Mouse (Mus musculus) small intestine, adult 2 months (tissue): ENCODE measurements around the gene Mcu. TPM values are rescaled to one million over a fixed set of nuclear protein-coding genes. Genes with fewer than 3 reads are reported as not detected.

Experiments used
- H3K27ac ChIP-seq: fragments of 200-500 bp; 2 replicates; pipeline ENCODE4 v1.5.1; 2012; ENCODE audit warnings: low read depth, low read length, control low read depth, inconsistent platforms; ENCODE audit not compliant: insufficient read depth
- H3K27me3 ChIP-seq: fragments of 200-500 bp; 2 replicates; pipeline ENCODE4 v1.6.1; 2012; ENCODE audit warnings: mild to moderate bottlenecking, moderate library complexity, low read length, inconsistent platforms; ENCODE audit not compliant: control insufficient read depth, insufficient read depth
- H3K36me3 ChIP-seq: fragments of 200-500 bp; 2 replicates; pipeline ENCODE4 v1.6.1; 2012; ENCODE audit warnings: mild to moderate bottlenecking, low read length, control low read depth, inconsistent platforms; ENCODE audit not compliant: control insufficient read depth, insufficient read depth
- H3K4me1 ChIP-seq: fragments of 200-500 bp; 2 replicates; pipeline ENCODE4 v1.6.1; 2012; ENCODE audit warnings: low read length, inconsistent platforms, mixed read lengths; ENCODE audit not compliant: control insufficient read depth, insufficient read depth, insufficient read length
- H3K4me3 ChIP-seq: fragments of 200-500 bp; 2 replicates; pipeline ENCODE4 v1.5.1; 2012; ENCODE audit warnings: low read depth, mild to moderate bottlenecking, control low read depth, inconsistent platforms, low read length, moderate library complexity
- CTCF ChIP-seq: fragments of 200-500 bp; IDR thresholded peaks from 2 replicates; pipeline ENCODE4 v1.5.1; 2012; ENCODE audit warnings: low read depth, mild to moderate bottlenecking, control low read depth, inconsistent platforms, low read length, moderate library complexity, mixed read lengths; ENCODE audit not compliant: insufficient replicate concordance, insufficient read length; ENCODE audit errors: extremely low read depth
- POLR2A ChIP-seq: fragments of 200-500 bp; IDR thresholded peaks from 2 replicates; pipeline ENCODE4 v1.6.1; 2012; ENCODE audit warnings: low read depth, mild to moderate bottlenecking, control low read depth, inconsistent platforms, low read length, moderate library complexity
- WGBS: fragments of 180-500 bp; shearing (Covaris S2); methylation state at CpG from one replicate; pipeline ENCODE4 v1.1.7; 2018; 5-methylcytosine and 5-hydroxymethylcytosine counted together
- polyA plus RNA-seq: library from polyadenylated mRNA; depleted of rRNA; stranded (reverse); fragments of >200 nt; gene quantifications from 2 replicates; pipeline ENCODE4 v1.2.3, GENCODE M21; 2012; rRNA removed

Gene Mcu
- polyA plus RNA-seq = 38.0 and 87.5 TPM in 2 replicates

- peak; percentile 94 for TF ChIP-seq POLR2A
- no peak for TF ChIP-seq CTCF
- WGBS = under 1% methylated on average over 36 of the region's 36 CpGs
- peak within 1 kb of the TSS; percentile 90 for H3K4me3 ChIP-seq
- H3K27me3 ChIP-seq = no peaks in the 10 kb centered on the region
- H3K27ac ChIP-seq = peak within 1 kb of the TSS; percentile 75
- peaks cover 6% of the 10 kb centered on the region; the same call in 1 of the 2 replicates for H3K4me1 ChIP-seq
- H3K36me3 ChIP-seq = no peaks in the 10 kb centered on the region
Measured at GRCm38 (mm10) chr10:59616522-59616921, at the start of gene Mcu. Gene Mcu (minus strand): TSS chr10:59616692.

- 80% methylated on average over 13 of the region's 13 CpGs for WGBS
- Histone ChIP-seq H3K4me1 (peaks cover 16% of the 10 kb centered on the region; the same call in 1 of the 2 replicates), H3K4me3 (no peak overlapping the region), H3K36me3 (no peaks in the 10 kb centered on the region), H3K27ac (no peak overlapping the region), H3K27me3 (no peaks in the 10 kb centered on the region)
- TF ChIP-seq POLR2A = no peak
- TF ChIP-seq CTCF = no peak
Measured at GRCm38 (mm10) chr10:59665503-59666291, 49.2 kb upstream of the Mcu start.

GRCm38 (mm10) chr10:59664765-59665164 lies 48.3 kb upstream of the Mcu start:
- H3K27me3 ChIP-seq = no peaks in the 10 kb centered on the region
- no peak overlapping the region for H3K27ac ChIP-seq
- H3K4me3 ChIP-seq = no peak overlapping the region
- peaks cover 16% of the 10 kb centered on the region; the same call in 1 of the 2 replicates for H3K4me1 ChIP-seq
- 60% methylated on average over 2 of the region's 2 CpGs for WGBS
- no peaks in the 10 kb centered on the region for H3K36me3 ChIP-seq
- TF ChIP-seq POLR2A (no peak), CTCF (no peak)

GRCm38 (mm10) chr10:59656799-59657198 lies 40.3 kb upstream of the Mcu start:
- Histone ChIP-seq H3K4me1 (no peaks in the 10 kb centered on the region), H3K36me3 (no peaks in the 10 kb centered on the region), H3K4me3 (no peak overlapping the region), H3K27ac (no peak overlapping the region), H3K27me3 (no peaks in the 10 kb centered on the region)
- 81% methylated on average over 13 of the region's 13 CpGs for WGBS
- TF ChIP-seq POLR2A = no peak
- no peak for TF ChIP-seq CTCF

GRCm38 (mm10) chr10:59646821-59647378 lies 30.4 kb upstream of the Mcu start:
- Histone ChIP-seq H3K4me1 (peaks cover 15% of the 10 kb centered on the region; the same call in 1 of the 2 replicates), H3K27ac (peak overlapping the region; percentile 83), H3K27me3 (no peaks in the 10 kb centered on the region), H3K36me3 (no peaks in the 10 kb centered on the region), H3K4me3 (no peak overlapping the region)
- TF ChIP-seq CTCF = no peak
- no peak for TF ChIP-seq POLR2A
- WGBS = 39% methylated on average over 5 of the region's 5 CpGs

GRCm38 (mm10) chr10:59645153-59645552 lies 28.7 kb upstream of the Mcu start:
- WGBS = 23% methylated on average over 4 of the region's 4 CpGs
- no peak for TF ChIP-seq CTCF
- TF ChIP-seq POLR2A = no peak
- Histone ChIP-seq H3K4me3 (no peak overlapping the region), H3K36me3 (no peaks in the 10 kb centered on the region), H3K4me1 (peaks cover 15% of the 10 kb centered on the region; the same call in 1 of the 2 replicates), H3K27ac (no peak overlapping the region), H3K27me3 (no peaks in the 10 kb centered on the region)

GRCm38 (mm10) chr10:59644710-59645109 lies 28.2 kb upstream of the Mcu start:
- TF ChIP-seq POLR2A = no peak
- no peak for TF ChIP-seq CTCF
- no peaks in the 10 kb centered on the region for H3K36me3 ChIP-seq
- H3K27ac ChIP-seq = no peak overlapping the region
- peaks cover 15% of the 10 kb centered on the region; the same call in 1 of the 2 replicates for H3K4me1 ChIP-seq
- no peak overlapping the region for H3K4me3 ChIP-seq
- WGBS = 62% methylated on average over 2 of the region's 2 CpGs
- no peaks in the 10 kb centered on the region for H3K27me3 ChIP-seq
